ENCODE assay signal across 8 mouse cellular contexts in the genomic region with DNA sequence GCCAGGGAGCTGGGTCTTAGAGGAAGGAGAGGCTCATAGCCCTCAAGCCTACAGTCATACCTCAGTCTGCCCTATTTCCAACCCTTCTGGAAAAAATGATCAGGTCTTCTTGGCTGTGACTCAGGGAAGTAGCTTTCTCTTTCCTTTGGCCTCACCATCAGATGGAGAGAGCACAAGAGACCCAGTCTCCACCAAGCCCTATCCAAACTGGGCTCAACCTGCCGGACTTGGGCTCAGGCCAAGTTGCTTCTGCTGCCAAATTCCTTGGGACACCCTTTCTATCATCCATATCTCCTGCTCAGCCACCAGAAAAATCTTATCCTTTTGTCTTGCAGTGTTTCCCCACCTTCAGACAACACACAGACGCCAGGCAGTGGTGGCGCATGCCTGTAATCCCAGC. TPM values are rescaled to one million over a fixed set of nuclear protein-coding genes. Genes with fewer than 3 reads are reported as not detected.
DNase-seq lines count a peak whose midpoint lies in the region; ATAC-seq lines count a peak whose summit lies in the region.
"Had no signal": no experiment of that assay in that cellular context is flagged by ENCODE, and none has a peak within 500 bp of the region (broad histone marks: within the 10 kb centered on the region; RNA-seq: fewer than 3 reads in every experiment).

No protein-coding gene starts in this region.

- no peak for ATAC-seq in lung, embryonic 16.5 days (ENCODE audit: low read depth)
- no peak for ATAC-seq in hindbrain, embryonic 16.5 days

- peaks cover 41% of the 10 kb centered on the region for H3K4me1 ChIP-seq in lung, embryonic 16.5 days (replicated peaks; ENCODE audit: control insufficient read depth, insufficient read depth, low read length)
- peaks cover 19% of the 10 kb centered on the region for H3K4me1 ChIP-seq in hindbrain, embryonic 16.5 days (ENCODE audit: control insufficient read depth, insufficient read depth, low read depth, low read length)

- H3K27ac ChIP-seq in lung, embryonic 16.5 days (ENCODE audit: low read length): peak overlapping the region; percentile 75
- H3K27ac ChIP-seq in hindbrain, embryonic 16.5 days (ENCODE audit: low read depth, low read length): peak overlapping the region; percentile 5; the same call in 1 of the 2 replicates

- no peak overlapping the region for H3K4me3 ChIP-seq in lung, embryonic 16.5 days (ENCODE audit: low read length)
- no peak overlapping the region for H3K4me3 ChIP-seq in hindbrain, embryonic 16.5 days (ENCODE audit: low read length)
- H3K4me3 ChIP-seq: liver, embryonic 13.5 days had no signal

- no peak overlapping the region for H3K4me2 ChIP-seq in lung, embryonic 16.5 days (ENCODE audit: low read depth, low read length)
- H3K4me2 ChIP-seq in hindbrain, embryonic 16.5 days (ENCODE audit: low read length): no peak overlapping the region
- H3K4me2 ChIP-seq: liver, embryonic 13.5 days had no signal

- H3K27me3 ChIP-seq in lung, embryonic 16.5 days (ENCODE audit: control insufficient read depth, insufficient read depth, low read depth, low read length): peaks cover 17% of the 10 kb centered on the region
- H3K27me3 ChIP-seq in hindbrain, embryonic 16.5 days (replicated peaks; ENCODE audit: control insufficient read depth, insufficient read depth, low read length): peaks cover 11% of the 10 kb centered on the region

- H3K9me3 ChIP-seq in lung, embryonic 16.5 days (ENCODE audit: control insufficient read depth, low read length): no peaks in the 10 kb centered on the region
- no peaks in the 10 kb centered on the region for H3K9me3 ChIP-seq in hindbrain, embryonic 16.5 days (ENCODE audit: control insufficient read depth, low read length)
- H3K9me3 ChIP-seq: liver, embryonic 13.5 days had no signal

- DNase-seq in lung, postnatal 36 days: no peak
- DNase-seq in cerebellum, postnatal 25 days: peak; percentile 80 to 86
- DNase-seq in skeletal muscle tissue, adult 2 months (ENCODE audit: low read depth, low spot score): peak; percentile 48
- DNase-seq in spleen, postnatal 14 days (ENCODE audit: low spot score in 2 of 2): no peak
- no peak for DNase-seq in layer of hippocampus, adult 9-10 months (ENCODE audit: low spot score)
- DNase-seq: liver, embryonic 13.5 days had no signal

- no peaks in the 10 kb centered on the region for H3K36me3 ChIP-seq in lung, embryonic 16.5 days (ENCODE audit: control insufficient read depth, insufficient read depth, low read length)
- no peaks in the 10 kb centered on the region for H3K36me3 ChIP-seq in hindbrain, embryonic 16.5 days (ENCODE audit: control insufficient read depth, insufficient read depth, low read length)
- H3K36me3 ChIP-seq: liver, embryonic 13.5 days had no signal

- no peak overlapping the region for H3K9ac ChIP-seq in lung, embryonic 16.5 days (ENCODE audit: low read length)
- H3K9ac ChIP-seq in hindbrain, embryonic 16.5 days (ENCODE audit: low read depth, low read length): no peak overlapping the region
- H3K9ac ChIP-seq: liver, embryonic 13.5 days had no signal

- 54% methylated on average over 3 of the region's 3 CpGs for WGBS in lung, embryonic 16.5 days
- 68% methylated on average over 3 of the region's 3 CpGs for WGBS in hindbrain, embryonic 16.5 days

RNA-seq across cellular contexts. Expression of gene Vwa1, which starts 1.4 kb away (rescaled TPM):
- 7.5 and 8.6 TPM in 2 replicates for polyA plus RNA-seq in lung, embryonic 16.5 days (2015; fragmentation: Nextera tagmentation; extraction: Ambion mirVana)
- polyA plus RNA-seq in hindbrain, embryonic 16.5 days (2015; fragmentation: Nextera tagmentation; extraction: Ambion mirVana): 38.0 and 39.0 TPM in 2 replicates

RNA-seq across cellular contexts. Expression of gene Tmem88b, which starts 9.8 kb away (rescaled TPM):
- polyA plus RNA-seq in lung, embryonic 16.5 days (2015; fragmentation: Nextera tagmentation; extraction: Ambion mirVana): 0.15 and 0.21 TPM in 2 replicates
- 0.89 and 1.3 TPM in 2 replicates for polyA plus RNA-seq in hindbrain, embryonic 16.5 days (2015; fragmentation: Nextera tagmentation; extraction: Ambion mirVana)

RNA-seq across cellular contexts. Expression of gene Ankrd65, which starts 14.4 kb away (rescaled TPM):
- 0.69 and 1.0 TPM in 2 replicates for polyA plus RNA-seq in lung, embryonic 16.5 days (2015; fragmentation: Nextera tagmentation; extraction: Ambion mirVana)
- polyA plus RNA-seq in hindbrain, embryonic 16.5 days (2015; fragmentation: Nextera tagmentation; extraction: Ambion mirVana): not detected in 2 replicates
- polyA plus RNA-seq: liver, embryonic 13.5 days had no signal

RNA-seq across cellular contexts. Expression of gene Atad3a, which starts 15.0 kb away (rescaled TPM):
- polyA plus RNA-seq in lung, embryonic 16.5 days (2015; fragmentation: Nextera tagmentation; extraction: Ambion mirVana): 68.4 and 73.3 TPM in 2 replicates
- polyA plus RNA-seq in hindbrain, embryonic 16.5 days (2015; fragmentation: Nextera tagmentation; extraction: Ambion mirVana): 93.9 and 100 TPM in 2 replicates

RNA-seq across cellular contexts. Expression of gene Mrpl20, which starts 26.8 kb away (rescaled TPM):
- polyA plus RNA-seq in lung, embryonic 16.5 days (2015; fragmentation: Nextera tagmentation; extraction: Ambion mirVana): 177 and 194 TPM in 2 replicates
- polyA plus RNA-seq in hindbrain, embryonic 16.5 days (2015; fragmentation: Nextera tagmentation; extraction: Ambion mirVana): 251 and 267 TPM in 2 replicates

Comparison
In these comparisons a context has a peak if more than half of its experiments do, and no peak if none do; other contexts are left out.
1. DNase-seq: peak in cerebellum, postnatal 25 days (2 of 2) and skeletal muscle tissue, adult 2 months (single experiment); none in lung, postnatal 36 days (single experiment), spleen, postnatal 14 days (0 of 2) and layer of hippocampus, adult 9-10 months (single experiment).